Mouse (Mus musculus) heart, adult 18-20 months (tissue): ENCODE measurements around the gene Nup210. TPM values are rescaled to one million over a fixed set of nuclear protein-coding genes. Genes with fewer than 3 reads are reported as not detected.
A peak's percentile ranks its signal among the peaks of the same experiment; 100 is the strongest.
"Not testable (repeated sequence)": the region's sequence is repeated elsewhere in the genome, so short reads cannot be mapped to it uniquely, and the experiment has no call there.

Experiments
- DNase-seq, 2 experiments: peaks; one replicate each; pipeline ENCODE4 v3.0.0; 2021 to 2022; ENCODE audit warnings: mixed read lengths in 1 of 2
- total RNA-seq, 2 experiments: library from RNA; stranded (reverse); gene quantifications; 2 replicates each; pipeline ENCODE4 v1.2.3; 2021

The Nup210 gene
- total RNA-seq, 2 experiments from 2014 or later = 2.6 to 6.9 TPM

GRCm38 (mm10) chr6:91139846-91140245, 23.2 kb upstream of the Nup210 start:
- peak; percentile 64 to 85 for DNase-seq

GRCm38 (mm10) chr6:91137343-91137956, 20.8 kb upstream of the Nup210 start:
- DNase-seq = no peak

GRCm38 (mm10) chr6:91130856-91131255, 14.2 kb upstream of the Nup210 start:
- DNase-seq = no peak

GRCm38 (mm10) chr6:91128996-91129395, 12.4 kb upstream of the Nup210 start:
- no peak for DNase-seq

- peak in 1 of 2 experiments; percentile 30 for DNase-seq
These were observed 8.6 kb upstream of the Nup210 start for GRCm38 (mm10) chr6:91125228-91125585.

GRCm38 (mm10) chr6:91124286-91125227, 7.9 kb upstream of the Nup210 start:
- peak in 1 of 2 experiments; percentile 21 for DNase-seq

- DNase-seq = no peak
These were observed 6.8 kb upstream of the Nup210 start for GRCm38 (mm10) chr6:91123453-91123852.

GRCm38 (mm10) chr6:91121089-91121488, 4.5 kb upstream of the Nup210 start:
- DNase-seq = not testable (repeated sequence)

- DNase-seq = no peak
These were observed 3.6 kb upstream of the Nup210 start for GRCm38 (mm10) chr6:91120206-91120605.

- no peak for DNase-seq
These were observed 1.9 kb upstream of the Nup210 start for GRCm38 (mm10) chr6:91118526-91118925.

- no peak for DNase-seq
These were observed 520 bp upstream of the Nup210 start for GRCm38 (mm10) chr6:91117149-91117548.

GRCm38 (mm10) chr6:91115863-91116243, 776 bp downstream of the Nup210 start:
- no peak for DNase-seq

GRCm38 (mm10) chr6:91115158-91115557, 1.5 kb downstream of the Nup210 start:
- DNase-seq = no peak

- DNase-seq = no peak
These were observed 1.9 kb downstream of the Nup210 start for GRCm38 (mm10) chr6:91114716-91115115.

GRCm38 (mm10) chr6:91111954-91112252, 4.7 kb downstream of the Nup210 start:
- DNase-seq = no peak

GRCm38 (mm10) chr6:91111141-91111953, 5.3 kb downstream of the Nup210 start:
- DNase-seq = no peak

- DNase-seq = no peak
These were observed 6.2 kb downstream of the Nup210 start for GRCm38 (mm10) chr6:91110323-91111020.

GRCm38 (mm10) chr6:91109489-91109888, 7.1 kb downstream of the Nup210 start:
- DNase-seq = peak in 1 of 2 experiments; percentile 31

GRCm38 (mm10) chr6:91108917-91109450, 7.6 kb downstream of the Nup210 start:
- DNase-seq = no peak

GRCm38 (mm10) chr6:91108301-91108916, 8.2 kb downstream of the Nup210 start:
- no peak for DNase-seq

GRCm38 (mm10) chr6:91105400-91106129, 11.1 kb downstream of the Nup210 start:
- DNase-seq = no peak
